30 mouse cellular contexts compared by ENCODE assay signal in genomic region chr15:77127737-77128136, GRCm38 (mm10).
"Had no signal": no experiment of that assay in that cellular context is flagged by ENCODE, and none has a peak within 500 bp of the region (broad histone marks: within the 10 kb centered on the region; RNA-seq: fewer than 3 reads in every experiment).

No protein-coding gene starts in this region.

- H3K4me3 ChIP-seq: limb, embryonic 10.5 days; limb, embryonic 12.5 days; limb, embryonic 13.5 days; limb, embryonic 15.5 days; liver, embryonic 12.5 days; liver, embryonic 13.5 days; liver, embryonic 15.5 days; lung, embryonic 15.5 days; megakaryocyte, embryonic 14.5 days; midbrain, embryonic 10.5 days; midbrain, embryonic 12.5 days; midbrain, embryonic 13.5 days; midbrain, embryonic 15.5 days had no signal

- H3K9me3 ChIP-seq: limb, embryonic 10.5 days; limb, embryonic 12.5 days; limb, embryonic 13.5 days; limb, embryonic 15.5 days; liver, embryonic 12.5 days; liver, embryonic 13.5 days; liver, embryonic 15.5 days; lung, embryonic 15.5 days; megakaryocyte, embryonic 14.5 days; midbrain, embryonic 10.5 days; midbrain, embryonic 12.5 days; midbrain, embryonic 13.5 days; midbrain, embryonic 15.5 days had no signal

- ATAC-seq: liver, embryonic 12.5 days; liver, postnatal 0 days; lung, postnatal 0 days; midbrain, embryonic 13.5 days; midbrain, embryonic 15.5 days; midbrain, embryonic 16.5 days had no signal

- H3K4me1 ChIP-seq: limb, embryonic 10.5 days; limb, embryonic 12.5 days; limb, embryonic 15.5 days; lung, embryonic 15.5 days; megakaryocyte, embryonic 14.5 days; midbrain, embryonic 10.5 days; midbrain, embryonic 12.5 days; midbrain, embryonic 15.5 days had no signal

- H3K4me2 ChIP-seq: limb, embryonic 12.5 days; limb, embryonic 13.5 days; limb, embryonic 15.5 days; liver, embryonic 11.5 days; liver, embryonic 12.5 days; liver, embryonic 13.5 days; liver, embryonic 15.5 days; lung, embryonic 14.5 days; lung, embryonic 15.5 days; midbrain, embryonic 11.5 days; midbrain, embryonic 12.5 days; midbrain, embryonic 13.5 days; midbrain, embryonic 15.5 days had no signal

- DNase-seq: left cerebral cortex, postnatal 4 days; liver; liver, embryonic 13.5 days; liver, postnatal 0 days; lung, adult 18-20 months; lung, adult 2 months; lung, embryonic 14.5 days; lung, postnatal 10 days; lung, postnatal 14 days; lung, postnatal 36 days; lung, postnatal 4 days; midbrain, embryonic 14.5 days had no signal

- H3K9ac ChIP-seq: limb, embryonic 12.5 days; limb, embryonic 13.5 days; limb, embryonic 15.5 days; liver, embryonic 12.5 days; liver, embryonic 13.5 days; liver, embryonic 14.5 days; liver, embryonic 15.5 days; liver, postnatal 0 days; lung, embryonic 14.5 days; lung, embryonic 15.5 days; midbrain, embryonic 12.5 days; midbrain, embryonic 13.5 days; midbrain, embryonic 15.5 days had no signal

- H3K27ac ChIP-seq: limb, embryonic 10.5 days; limb, embryonic 12.5 days; limb, embryonic 13.5 days; limb, embryonic 15.5 days; liver, embryonic 12.5 days; liver, embryonic 13.5 days; liver, embryonic 14.5 days; liver, embryonic 15.5 days; lung, embryonic 15.5 days; macrophage; midbrain, embryonic 10.5 days; midbrain, embryonic 12.5 days; midbrain, embryonic 13.5 days; midbrain, embryonic 15.5 days had no signal

- H3K27me3 ChIP-seq: limb, embryonic 12.5 days; limb, embryonic 13.5 days; limb, embryonic 15.5 days; liver, embryonic 12.5 days; liver, embryonic 13.5 days; liver, embryonic 15.5 days; lung, embryonic 15.5 days; midbrain, embryonic 12.5 days; midbrain, embryonic 13.5 days; midbrain, embryonic 15.5 days had no signal
